Mouse (Mus musculus): ENCODE results near the gene Mybl2. TPM values are rescaled to one million over a fixed set of nuclear protein-coding genes. Genes with fewer than 3 reads are reported as not detected.

Gene Mybl2
- polyA plus RNA-seq, 1 experiment from 2014 or later, result 10.8 TPM

Small RNA genes lying within 50 kb of the gene (microRNA-seq; reads per million reads assigned to microRNA genes)
- gene Gm22174 (not detected), gene Mir7003 (not detected)

Other genes starting within 250 kb of the Mybl2 start
- 111 and 124 TPM in 2 replicates for gene Srsf6, start 123.2 kb upstream of the Mybl2 start, polyA plus RNA-seq (2014; fragmentation: Nextera tagmentation; extraction: Ambion mirVana)
- gene L3mbtl1, start 111.2 kb upstream of the Mybl2 start, polyA plus RNA-seq (2014; fragmentation: Nextera tagmentation; extraction: Ambion mirVana), result 0.24 TPM in 1 of 2 replicates, not detected in the other
- gene Sgk2, start 67.4 kb upstream of the Mybl2 start, polyA plus RNA-seq (2014; fragmentation: Nextera tagmentation; extraction: Ambion mirVana), result not detected in 2 replicates
- gene Ift52, start 37.3 kb upstream of the Mybl2 start, polyA plus RNA-seq (2014; fragmentation: Nextera tagmentation; extraction: Ambion mirVana), result 36.1 and 38.7 TPM in 2 replicates
- not detected in 2 replicates for gene Gtsf1l, start 33.2 kb downstream of the Mybl2 start, polyA plus RNA-seq (2014; fragmentation: Nextera tagmentation; extraction: Ambion mirVana)
- gene Tox2, start 148.4 kb downstream of the Mybl2 start, polyA plus RNA-seq (2014; fragmentation: Nextera tagmentation; extraction: Ambion mirVana), result 3.8 TPM in 2 replicates